Mouse (Mus musculus) cerebellum, adult 18-20 months (tissue): ENCODE results near the gene Fam71b.
A peak's percentile ranks its signal among the peaks of the same experiment; 100 is the strongest.

ENCODE experiments used
- DNase-seq, 2 experiments: peaks; one replicate each; pipeline ENCODE4 v3.0.0; 2021

The Fam71b gene

GRCm38 (mm10) chr11:46396167-46396859, at the start of gene Fam71b:
Gene Fam71b (plus strand): TSS chr11:46396559.
- DNase-seq, result no peak

- no peak for DNase-seq
Measured at GRCm38 (mm10) chr11:46347756-46348155, 48.6 kb upstream of the Fam71b start.

DNA sequence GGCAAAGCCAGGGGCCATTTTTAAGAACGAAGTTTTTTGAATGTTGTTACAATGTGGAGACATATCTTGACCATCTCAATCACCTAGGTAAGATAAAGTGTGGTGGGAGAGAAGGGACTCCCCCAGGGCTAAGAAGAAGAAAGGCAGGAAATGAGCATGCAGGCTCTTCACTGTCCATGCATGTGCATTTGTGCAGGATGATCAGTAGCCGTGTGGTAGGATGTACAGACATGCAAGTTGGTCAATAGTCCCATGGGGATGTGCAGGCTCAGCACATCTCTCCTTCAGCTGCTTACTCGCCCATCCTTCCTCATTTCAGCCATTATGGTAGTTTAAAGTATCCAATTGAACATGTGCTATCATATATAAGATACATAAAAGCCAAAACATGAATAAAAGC, 47.9 kb upstream of the Fam71b start:
- no peak for DNase-seq

DNA sequence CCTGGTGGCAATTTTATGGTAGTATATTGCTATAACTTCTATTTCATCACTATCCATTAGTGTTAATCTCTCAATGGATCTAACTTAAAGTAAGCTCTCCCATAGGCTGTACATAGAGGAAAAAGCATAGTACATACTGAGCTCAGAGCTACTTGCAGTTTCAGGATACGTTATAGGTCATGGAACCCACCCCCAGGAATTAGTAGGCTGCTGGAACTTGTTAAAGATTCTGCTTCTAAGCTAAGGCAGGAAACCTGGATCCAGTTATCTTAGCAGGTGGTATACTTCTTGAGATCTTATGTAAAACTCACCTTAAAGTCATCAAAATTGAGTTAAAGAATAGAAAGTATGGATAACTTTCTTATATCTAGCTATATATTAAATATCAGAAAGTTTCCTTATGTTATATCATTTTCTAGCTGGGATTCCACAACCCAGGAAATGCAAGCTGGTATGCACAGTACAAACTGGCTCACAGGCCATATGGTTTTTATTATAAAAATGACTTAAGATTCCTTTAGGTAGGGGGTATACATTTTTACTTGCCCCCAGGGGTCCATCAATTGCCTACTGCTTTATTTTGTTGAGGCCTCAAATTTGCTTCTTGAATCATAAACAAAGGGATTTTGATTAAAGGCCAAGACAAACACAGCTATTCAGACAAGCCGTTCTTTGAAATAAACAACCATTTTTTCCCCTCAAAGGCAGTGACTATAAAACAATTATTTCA, 46.5 kb upstream of the Fam71b start:
- no peak for DNase-seq

- no peak for DNase-seq
Measured at GRCm38 (mm10) chr11:46358369-46358768, 38.0 kb upstream of the Fam71b start.

- DNase-seq, result no peak
Measured at GRCm38 (mm10) chr11:46360991-46361665, 35.2 kb upstream of the Fam71b start.

GRCm38 (mm10) chr11:46362061-46363022, 34.0 kb upstream of the Fam71b start:
- peak; percentile 60 to 63 for DNase-seq

- no peak for DNase-seq
Measured at GRCm38 (mm10) chr11:46363864-46364263, 32.5 kb upstream of the Fam71b start.

- no peak for DNase-seq
Measured at GRCm38 (mm10) chr11:46365744-46366143, 30.6 kb upstream of the Fam71b start.

- DNase-seq, result no peak
Measured at GRCm38 (mm10) chr11:46366357-46366756, 30.0 kb upstream of the Fam71b start.

GRCm38 (mm10) chr11:46370457-46370856, 25.9 kb upstream of the Fam71b start:
- DNase-seq, result no peak

DNA sequence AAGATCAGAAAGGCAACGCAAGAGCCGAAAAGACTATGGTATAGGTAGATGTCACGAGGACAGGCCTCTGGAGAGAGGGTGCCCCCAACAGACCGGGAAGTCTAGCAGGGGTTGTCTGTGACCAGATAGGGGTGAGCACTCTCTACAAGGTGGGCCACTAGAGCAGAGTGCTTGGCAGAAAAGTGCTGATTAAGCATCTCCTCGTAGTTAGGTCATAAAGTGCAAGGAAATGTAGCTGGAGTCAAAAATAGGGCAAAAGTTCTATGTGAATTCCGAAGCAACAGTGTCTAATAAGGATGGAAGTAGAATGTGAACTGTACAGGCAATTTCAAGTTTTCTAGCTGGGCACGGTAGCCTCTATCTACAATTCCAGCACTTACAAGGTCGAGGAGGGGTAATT, 25.1 kb upstream of the Fam71b start:
- no peak for DNase-seq

GRCm38 (mm10) chr11:46372331-46372953, 23.9 kb upstream of the Fam71b start:
- DNase-seq, result no peak

GRCm38 (mm10) chr11:46373071-46374030, 23.0 kb upstream of the Fam71b start:
- DNase-seq, result no peak

DNA sequence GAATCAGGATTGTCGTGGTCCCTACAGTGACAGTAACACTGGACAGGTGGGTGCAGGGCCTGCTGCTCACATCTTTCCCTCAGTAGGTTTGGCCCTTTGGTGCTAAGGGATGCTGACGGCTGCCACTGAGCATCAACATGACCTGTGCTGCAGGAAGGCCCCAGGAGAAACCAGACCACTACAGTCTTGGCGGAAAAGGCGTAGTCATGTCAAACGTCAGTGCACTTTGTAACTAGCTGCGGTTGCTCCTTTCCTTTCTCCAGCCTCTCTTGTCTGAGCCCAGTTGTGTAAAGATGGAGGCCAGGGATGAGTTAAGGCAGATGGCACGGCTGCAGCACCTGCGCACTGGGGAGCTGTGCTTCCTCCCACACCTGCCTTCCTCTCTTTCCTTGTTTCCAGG, 21.3 kb upstream of the Fam71b start:
- no peak for DNase-seq

DNA sequence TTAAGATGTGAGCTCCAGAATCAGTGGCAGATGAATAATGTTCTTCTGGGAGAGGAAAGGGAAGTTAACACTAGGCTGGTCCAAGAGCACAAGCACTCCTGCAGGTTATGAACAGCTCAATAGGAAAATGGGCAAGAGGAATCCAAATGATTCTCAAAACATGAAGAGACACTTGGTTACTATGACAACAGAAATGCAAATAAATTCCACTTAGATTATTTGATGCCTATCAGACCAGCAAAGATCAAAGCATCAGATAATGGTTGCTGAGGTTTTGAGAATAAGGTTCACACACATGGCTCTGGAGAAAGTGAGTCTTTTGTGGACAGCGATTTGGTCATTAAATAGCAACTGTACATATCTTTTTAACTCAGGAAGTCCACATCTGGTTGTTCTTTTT, 19.0 kb upstream of the Fam71b start:
- no peak for DNase-seq

- no peak for DNase-seq
Measured at GRCm38 (mm10) chr11:46377819-46378782, 18.3 kb upstream of the Fam71b start.

GRCm38 (mm10) chr11:46380097-46380675, 16.2 kb upstream of the Fam71b start:
- DNase-seq, result no peak

- no peak for DNase-seq
Measured at GRCm38 (mm10) chr11:46382466-46382865, 13.9 kb upstream of the Fam71b start.
